Mouse (Mus musculus) heart, postnatal 0 days (tissue): Measurements from ENCODE around the gene Slc46a1. TPM values are rescaled to one million over a fixed set of nuclear protein-coding genes. Genes with fewer than 3 reads are reported as not detected.
A peak's percentile ranks its signal among the peaks of the same experiment; 100 is the strongest.

Experiments
- ATAC-seq: fragments of 200-750 bp; cut with Nextera tagmentation; 2 replicates; pipeline ENCODE4 v1.8.0; 2017; ENCODE audit warnings: low read depth, moderate number of reproducible peaks, moderate library complexity; ENCODE audit not compliant: insufficient read depth
- DNase-seq: peaks from one replicate; pipeline ENCODE4 v3.0.0-alpha.2; 2016; ENCODE audit warnings: low spot score
- H3K27ac ChIP-seq: fragments of 300-500 bp; sonication (generic); 2 replicates; pipeline ENCODE4 v1.5.1; 2014; ENCODE audit warnings: low read depth, mild to moderate bottlenecking
- H3K27me3 ChIP-seq: fragments of 300-500 bp; sonication (generic); 2 replicates; pipeline ENCODE4 v1.6.1; 2014; ENCODE audit warnings: low read length, mixed read lengths; ENCODE audit not compliant: control insufficient read depth, insufficient read depth
- H3K36me3 ChIP-seq: fragments of 300-500 bp; sonication (generic); replicated peaks from 2 replicates; pipeline ENCODE4 v1.6.1; 2014; ENCODE audit warnings: low read length, mixed read lengths; ENCODE audit not compliant: control insufficient read depth, insufficient read depth
- H3K4me1 ChIP-seq: fragments of 300-500 bp; sonication (generic); 2 replicates; pipeline ENCODE4 v1.6.1; 2014; ENCODE audit warnings: antibody characterized with exemption; ENCODE audit not compliant: control insufficient read depth, insufficient read depth
- H3K4me2 ChIP-seq: fragments of 300-500 bp; sonication (generic); 2 replicates; pipeline ENCODE4 v1.6.1; 2014; ENCODE audit warnings: low read depth, mild to moderate bottlenecking, low read length, moderate library complexity
- H3K4me3 ChIP-seq: fragments of 300-500 bp; sonication (generic); 2 replicates; pipeline ENCODE4 v1.5.1; 2014; ENCODE audit warnings: low read depth, low read length
- H3K9ac ChIP-seq: fragments of 300-500 bp; sonication (generic); replicated peaks from 2 replicates; pipeline ENCODE4 v1.6.1; 2014; ENCODE audit warnings: low read depth, low read length, mixed read lengths
- H3K9me3 ChIP-seq: fragments of 300-500 bp; sonication (generic); replicated peaks from 2 replicates; pipeline ENCODE4 v1.6.1; 2016; ENCODE audit warnings: low read length; ENCODE audit not compliant: control insufficient read depth
- CTCF ChIP-seq: IDR thresholded peaks from 2 replicates; pipeline ENCODE4 v1.5.1; 2016; ENCODE audit warnings: antibody characterized with exemption, control low read depth, low read depth
- EP300 ChIP-seq: IDR thresholded peaks from 2 replicates; pipeline ENCODE4 v1.6.1; 2016; ENCODE audit warnings: antibody characterized with exemption, low read depth
- WGBS: fragments of 180-500 bp; shearing (Covaris S2); extraction: QIAGEN DNeasy Blood & Tissue Kit; methylation state at CpG from one replicate; pipeline ENCODE4 v1.1.7; 2014; 5-methylcytosine and 5-hydroxymethylcytosine counted together
- polyA plus RNA-seq: library from polyadenylated mRNA; unstranded; fragments of >200 nt; fragmentation: Nextera tagmentation; extraction: Ambion mirVana; gene quantifications from 2 replicates; pipeline ENCODE4 v1.2.1, GENCODE M21; 2015
- total RNA-seq: library from RNA; depleted of rRNA; stranded (reverse); fragments of >200 nt; gene quantifications from 2 replicates; pipeline ENCODE4 v1.2.3, GENCODE M21; 2014; ENCODE audit warnings: low replicate concordance

The Slc46a1 gene
- total and polyA plus RNA-seq, 2 experiments from 2014 or later = 4.5 to 8.4 TPM

DNA sequence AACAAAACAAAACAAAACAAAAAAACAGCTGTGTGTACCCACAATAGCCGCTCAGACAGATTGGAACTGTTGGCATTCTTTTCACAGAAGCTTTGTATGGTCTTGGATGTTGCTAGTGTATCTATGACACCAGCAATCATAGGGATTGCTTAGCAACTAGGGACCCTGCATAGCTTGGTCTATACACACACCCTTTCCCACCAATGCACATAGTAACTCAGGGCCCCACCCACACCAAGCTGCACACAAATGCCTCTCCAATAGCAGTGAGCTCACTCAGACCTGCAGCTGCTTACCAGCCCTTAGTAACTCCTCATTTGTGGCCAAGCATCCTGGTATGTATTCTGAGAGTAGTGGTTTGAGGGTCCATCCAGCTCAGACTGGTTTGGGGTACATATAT is 17.3 kb upstream of the Slc46a1 start:
- TF ChIP-seq CTCF (no peak), EP300 (no peak)
- Histone ChIP-seq H3K4me2 (no peak overlapping the region), H3K9me3 (no peaks in the 10 kb centered on the region), H3K4me3 (no peak overlapping the region), H3K27me3 (no peaks in the 10 kb centered on the region), H3K9ac (no peak overlapping the region), H3K36me3 (no peaks in the 10 kb centered on the region), H3K27ac (no peak overlapping the region), H3K4me1 (no peaks in the 10 kb centered on the region)
- 88% methylated on average over 1 of the region's 1 CpGs for WGBS
- DNase-seq = no peak
- ATAC-seq = no peak

GRCm38 (mm10) chr11:78450337-78450736 is 15.2 kb upstream of the Slc46a1 start:
- H3K27ac ChIP-seq = no peak overlapping the region
- no peak for DNase-seq
- H3K4me2 ChIP-seq = no peak overlapping the region
- H3K4me3 ChIP-seq = no peak overlapping the region
- TF ChIP-seq CTCF (no peak), EP300 (no peak)
- no peak overlapping the region for H3K9ac ChIP-seq
- no peaks in the 10 kb centered on the region for H3K4me1 ChIP-seq
- H3K9me3 ChIP-seq = no peaks in the 10 kb centered on the region
- no peaks in the 10 kb centered on the region for H3K27me3 ChIP-seq
- WGBS = 34% methylated on average over 2 of the region's 2 CpGs
- no peak for ATAC-seq
- H3K36me3 ChIP-seq = no peaks in the 10 kb centered on the region

- no peak overlapping the region for H3K4me2 ChIP-seq
- peaks cover 4% of the 10 kb centered on the region; the same call in 1 of the 2 replicates for H3K27me3 ChIP-seq
- no peak overlapping the region for H3K4me3 ChIP-seq
- H3K27ac ChIP-seq = no peak overlapping the region
- H3K4me1 ChIP-seq = no peaks in the 10 kb centered on the region
- TF ChIP-seq CTCF = peak; percentile 89
- no peak for TF ChIP-seq EP300
- no peak overlapping the region for H3K9ac ChIP-seq
- DNase-seq (no peak), ATAC-seq (no peak)
- H3K9me3 ChIP-seq = no peaks in the 10 kb centered on the region
- H3K36me3 ChIP-seq = no peaks in the 10 kb centered on the region
- WGBS = 14% methylated on average over 4 of the region's 4 CpGs
These were observed 11.8 kb upstream of the Slc46a1 start for GRCm38 (mm10) chr11:78453675-78454074.

GRCm38 (mm10) chr11:78454276-78454675 is 11.2 kb upstream of the Slc46a1 start:
- Histone ChIP-seq H3K9ac (no peak overlapping the region), H3K27ac (no peak overlapping the region), H3K27me3 (peaks cover 4% of the 10 kb centered on the region; the same call in 1 of the 2 replicates), H3K4me3 (no peak overlapping the region), H3K4me2 (no peak overlapping the region), H3K9me3 (no peaks in the 10 kb centered on the region), H3K36me3 (no peaks in the 10 kb centered on the region), H3K4me1 (no peaks in the 10 kb centered on the region)
- DNase-seq = no peak
- ATAC-seq = no peak
- WGBS = 59% methylated on average over 7 of the region's 7 CpGs
- TF ChIP-seq EP300 (no peak), CTCF (no peak)

GRCm38 (mm10) chr11:78455308-78455707 is 10.2 kb upstream of the Slc46a1 start:
- DNase-seq (no peak), ATAC-seq (no peak)
- H3K36me3 ChIP-seq = no peaks in the 10 kb centered on the region
- H3K4me1 ChIP-seq = no peaks in the 10 kb centered on the region
- no peak overlapping the region for H3K9ac ChIP-seq
- WGBS = 30% methylated on average over 5 of the region's 5 CpGs
- no peak overlapping the region for H3K27ac ChIP-seq
- peak; percentile 62 for TF ChIP-seq CTCF
- no peak for TF ChIP-seq EP300
- H3K4me3 ChIP-seq = no peak overlapping the region
- peaks cover 4% of the 10 kb centered on the region; the same call in 1 of the 2 replicates for H3K27me3 ChIP-seq
- H3K4me2 ChIP-seq = no peak overlapping the region
- H3K9me3 ChIP-seq = no peaks in the 10 kb centered on the region

- Histone ChIP-seq H3K4me3 (no peak overlapping the region), H3K27me3 (peaks cover 4% of the 10 kb centered on the region; the same call in 1 of the 2 replicates), H3K36me3 (no peaks in the 10 kb centered on the region), H3K9me3 (no peaks in the 10 kb centered on the region), H3K4me1 (no peaks in the 10 kb centered on the region), H3K9ac (no peak overlapping the region), H3K27ac (no peak overlapping the region), H3K4me2 (no peak overlapping the region)
- DNase-seq (no peak), ATAC-seq (no peak)
- WGBS = 79% methylated on average over 17 of the region's 17 CpGs
- TF ChIP-seq CTCF (no peak), EP300 (no peak)
These were observed 6.8 kb upstream of the Slc46a1 start for GRCm38 (mm10) chr11:78458740-78459139.
